Mouse (Mus musculus) brain, adult 2 months (tissue): ENCODE measurements around the gene Tmem72.

Source experiments
- DNase-seq: peaks from one replicate; pipeline ENCODE4 v3.0.0; 2011; ENCODE audit warnings: low read depth, low spot score

Gene Tmem72

DNA sequence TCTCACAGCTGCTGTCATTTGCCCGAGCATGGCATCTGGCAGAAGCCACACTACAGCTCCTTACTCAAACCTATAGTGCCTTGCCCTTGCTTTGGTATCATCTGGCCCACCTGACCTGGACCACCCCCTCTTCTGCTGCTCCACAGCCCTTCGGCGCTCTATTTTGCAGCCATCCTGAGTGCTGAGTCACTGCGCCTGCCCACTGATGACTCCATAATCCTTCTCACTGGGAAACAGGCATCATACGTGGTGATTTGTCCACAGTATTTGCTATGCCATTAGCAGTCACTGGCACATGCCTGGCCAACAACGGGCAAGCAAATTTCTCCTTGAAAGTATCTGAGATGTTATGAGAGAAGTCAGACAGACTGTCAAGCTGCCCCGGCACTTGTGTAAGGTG lies 66.9 kb downstream of the Tmem72 start:
- no peak for DNase-seq

GRCm38 (mm10) chr6:116647763-116648162 lies 69.0 kb downstream of the Tmem72 start:
- no peak for DNase-seq

- DNase-seq: no peak
Measured at GRCm38 (mm10) chr6:116644335-116644734, 72.4 kb downstream of the Tmem72 start.

GRCm38 (mm10) chr6:116643881-116644280 lies 72.8 kb downstream of the Tmem72 start:
- DNase-seq: no peak

DNA sequence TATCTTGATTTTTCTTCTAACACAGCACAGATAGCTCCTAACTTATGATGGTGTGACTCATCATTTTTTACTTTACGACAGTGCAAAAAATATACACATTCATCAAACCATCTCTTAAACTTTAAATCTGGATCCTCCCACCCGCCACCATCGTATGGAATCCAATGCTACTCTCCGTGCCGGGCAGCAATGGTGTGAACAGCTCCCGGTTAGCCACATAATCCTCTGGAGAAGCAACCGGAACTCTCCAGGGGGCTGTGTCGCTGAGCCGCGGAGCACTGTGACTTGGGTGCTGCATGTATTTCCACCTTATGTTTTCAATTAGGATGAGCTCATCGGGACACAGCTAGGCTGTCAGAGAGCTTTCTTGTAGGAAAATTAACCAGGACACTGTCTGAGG lies 73.8 kb downstream of the Tmem72 start:
- peak; percentile 76 for DNase-seq

DNA sequence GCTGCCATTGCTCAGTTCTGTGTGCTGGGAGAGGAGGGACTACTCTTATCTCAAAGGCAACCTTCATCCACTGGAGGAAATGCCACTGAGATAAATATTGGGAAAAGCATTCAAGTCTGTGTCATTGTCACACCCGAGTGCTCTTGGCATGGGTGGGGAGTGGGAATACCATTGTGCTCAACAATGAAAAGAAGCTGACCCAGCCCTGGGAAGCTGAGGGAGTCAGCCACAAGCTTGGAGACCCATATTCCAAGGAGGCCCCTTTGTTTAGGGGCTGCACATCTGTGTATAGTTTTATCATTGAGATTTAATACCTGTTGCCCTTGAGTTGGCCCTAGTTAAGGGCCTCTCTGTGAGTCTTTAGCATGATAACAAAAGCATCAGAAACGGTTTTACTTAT lies 77.0 kb downstream of the Tmem72 start:
- no peak for DNase-seq

DNA sequence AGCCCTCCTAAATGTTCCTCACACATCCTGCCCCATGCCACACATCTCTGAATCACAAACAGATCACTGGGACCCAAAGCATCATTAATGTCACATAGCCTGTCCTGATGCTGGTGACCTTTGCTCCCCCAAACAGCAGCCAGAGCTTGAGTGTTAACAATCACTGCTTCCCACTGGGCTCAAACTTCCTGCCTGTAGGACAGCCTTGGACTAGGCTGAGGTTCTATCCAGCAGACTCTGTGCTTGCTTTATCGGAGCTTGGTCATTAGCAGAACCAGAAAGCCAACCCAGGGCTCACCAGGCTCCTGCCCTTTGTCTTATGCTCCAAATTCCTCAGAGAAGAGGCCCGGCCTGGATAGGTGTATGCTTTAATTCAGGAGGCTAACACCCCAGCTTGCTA lies 77.8 kb downstream of the Tmem72 start:
- DNase-seq: no peak

GRCm38 (mm10) chr6:116637496-116637895 lies 79.2 kb downstream of the Tmem72 start:
- DNase-seq: no peak

DNA sequence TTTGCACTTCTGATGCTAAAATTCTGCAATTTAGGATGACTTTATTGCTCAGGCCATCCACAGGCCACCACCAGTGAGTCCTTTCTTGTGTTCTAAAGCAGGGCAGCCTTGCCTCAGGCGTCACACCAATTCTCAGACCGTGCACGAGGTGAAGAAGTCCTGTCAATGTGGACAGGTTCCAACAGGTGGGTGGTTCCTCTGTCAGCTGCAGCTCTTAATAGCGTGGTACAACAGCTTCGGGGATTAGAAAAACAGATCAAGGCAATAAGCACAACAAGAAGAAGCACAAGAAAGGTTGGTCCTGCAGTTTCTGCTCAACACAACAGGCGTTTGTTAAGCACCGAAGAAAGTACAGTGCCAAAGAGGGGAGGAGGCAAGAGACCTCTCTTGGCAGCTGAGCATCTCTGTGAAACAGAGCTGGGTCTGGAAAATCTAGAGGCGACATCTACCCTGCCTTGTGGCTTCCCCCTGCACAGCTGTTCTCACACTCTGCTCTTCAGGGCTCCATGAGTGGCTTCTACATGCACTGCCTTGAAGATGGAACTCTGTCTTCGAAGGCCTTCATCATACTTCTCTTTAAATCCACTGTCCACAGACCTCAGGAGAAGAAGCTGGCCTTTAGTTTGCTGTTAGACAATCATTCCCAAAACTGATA lies 80.0 kb downstream of the Tmem72 start:
- no peak for DNase-seq

- peak; percentile 21 for DNase-seq
Measured at GRCm38 (mm10) chr6:116635251-116636180, 81.2 kb downstream of the Tmem72 start.

DNA sequence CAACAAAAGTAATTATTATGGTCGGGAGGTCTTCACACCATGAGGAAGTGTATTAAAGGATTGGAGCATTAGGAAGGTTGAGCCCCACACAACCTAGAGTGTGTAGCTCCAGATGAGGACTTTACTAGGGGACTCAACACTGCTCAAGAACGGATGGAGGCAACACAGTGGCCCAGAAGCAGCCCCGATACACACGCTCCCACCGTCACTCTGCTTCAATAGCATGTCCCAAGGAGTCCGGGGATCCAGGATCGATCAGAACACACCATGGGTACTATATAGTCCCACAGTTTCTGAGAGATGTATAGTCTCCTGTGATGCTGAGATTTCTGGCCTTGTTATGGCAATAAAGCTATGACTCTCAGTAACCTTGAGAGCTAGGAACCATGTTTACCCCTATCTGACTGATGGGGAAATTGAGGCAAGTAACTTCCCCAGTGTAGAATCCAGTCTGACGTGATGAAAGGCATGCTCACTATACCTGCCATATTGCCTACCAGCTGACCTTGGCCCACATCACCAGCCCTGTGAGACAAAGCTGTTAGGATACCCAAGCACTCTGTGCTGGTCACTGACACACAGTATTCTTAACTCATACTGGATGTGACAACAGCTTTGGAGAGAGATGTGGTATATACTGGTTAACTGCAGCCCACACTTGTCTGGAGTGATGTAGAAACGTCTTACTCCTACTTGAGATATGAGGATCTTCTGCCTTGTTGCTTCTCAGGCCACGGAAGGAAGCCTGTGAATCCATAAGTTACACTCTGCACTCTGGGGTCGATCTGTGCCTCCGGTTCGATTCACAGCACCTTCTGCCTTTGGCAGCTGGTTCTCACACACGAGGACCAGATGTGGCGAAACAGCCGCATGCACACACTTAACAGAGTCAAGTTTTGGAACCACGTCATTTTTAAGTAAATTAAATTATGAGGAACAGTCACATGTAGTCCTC lies 82.7 kb downstream of the Tmem72 start:
- no peak for DNase-seq

DNA sequence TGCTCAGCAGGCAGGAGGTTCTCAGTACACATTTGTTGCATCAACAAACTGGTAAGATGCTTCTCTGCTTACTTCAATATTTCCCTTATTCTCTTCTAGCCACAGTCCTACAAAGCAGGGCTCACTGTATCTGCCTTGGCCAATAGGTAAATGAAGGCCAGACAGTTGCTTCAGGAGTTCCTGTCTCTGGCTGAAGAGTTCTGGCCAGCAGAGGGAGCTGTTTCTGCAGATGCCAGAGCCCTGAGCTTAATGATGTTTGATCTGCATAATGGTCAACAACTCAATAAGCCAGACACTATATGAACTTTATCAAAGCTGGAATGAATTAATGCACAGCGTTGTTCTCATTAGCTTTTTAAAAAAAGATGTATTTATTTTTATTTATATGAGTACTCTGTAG lies 84.6 kb downstream of the Tmem72 start:
- DNase-seq: peak; percentile 87

GRCm38 (mm10) chr6:116629766-116630165 lies 86.9 kb downstream of the Tmem72 start:
- no peak for DNase-seq
